Mouse (Mus musculus): Measurements from ENCODE around the gene Rtn4ip1.
A peak's percentile ranks its signal among the peaks of the same experiment; 100 is the strongest.
"Not testable (repeated sequence)": the region's sequence is repeated elsewhere in the genome, so short reads cannot be mapped to it uniquely, and the experiment has no call there.

Rtn4ip1 gene

DNA sequence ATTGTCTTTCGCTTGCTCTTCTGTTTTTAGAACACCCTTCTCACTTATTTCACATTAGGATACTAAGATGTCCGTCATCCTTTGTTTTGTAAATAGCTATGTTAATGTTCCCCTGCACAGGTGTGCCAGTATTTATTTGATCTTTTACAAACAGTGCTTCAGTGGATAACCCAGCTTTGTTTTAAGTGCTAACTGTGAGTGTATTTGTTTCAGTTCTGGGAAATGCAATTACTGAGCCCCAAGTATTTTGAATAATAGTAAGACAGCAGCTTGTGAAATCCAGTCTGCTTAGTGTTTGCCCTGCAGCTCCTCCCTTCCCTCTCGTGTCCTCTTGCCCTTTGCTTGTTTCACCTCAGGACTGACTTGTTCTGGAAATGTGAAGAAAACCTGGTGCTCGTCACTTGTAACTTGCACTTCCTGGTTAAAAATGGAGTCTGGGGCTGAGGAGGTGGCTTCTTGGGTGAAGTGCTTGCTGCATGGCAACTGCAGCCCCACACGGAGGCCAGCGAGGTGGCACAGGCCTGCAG lies 37.6 kb downstream of the Rtn4ip1 start:
- no peak for DNase-seq

DNA sequence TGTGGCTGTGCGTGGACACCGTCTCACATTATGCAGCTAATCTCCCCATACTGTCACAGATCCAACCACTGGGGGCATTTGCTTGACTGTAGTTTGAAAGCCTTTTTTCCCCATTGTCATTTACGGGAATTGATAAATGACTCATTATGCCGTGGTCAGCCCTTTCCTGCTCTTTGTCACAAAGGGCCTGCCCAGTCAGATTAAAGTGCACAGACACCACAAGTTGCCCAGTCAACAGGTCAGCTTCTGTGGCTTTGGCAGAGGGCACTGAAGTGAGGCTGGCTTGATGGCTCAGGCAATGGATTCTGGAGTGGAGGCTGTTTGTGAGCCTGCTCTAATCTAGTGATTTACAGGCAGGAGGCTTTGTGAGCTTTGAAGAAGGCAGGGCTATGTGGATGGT lies 42.1 kb downstream of the Rtn4ip1 start:
- DNase-seq: no peak

DNA sequence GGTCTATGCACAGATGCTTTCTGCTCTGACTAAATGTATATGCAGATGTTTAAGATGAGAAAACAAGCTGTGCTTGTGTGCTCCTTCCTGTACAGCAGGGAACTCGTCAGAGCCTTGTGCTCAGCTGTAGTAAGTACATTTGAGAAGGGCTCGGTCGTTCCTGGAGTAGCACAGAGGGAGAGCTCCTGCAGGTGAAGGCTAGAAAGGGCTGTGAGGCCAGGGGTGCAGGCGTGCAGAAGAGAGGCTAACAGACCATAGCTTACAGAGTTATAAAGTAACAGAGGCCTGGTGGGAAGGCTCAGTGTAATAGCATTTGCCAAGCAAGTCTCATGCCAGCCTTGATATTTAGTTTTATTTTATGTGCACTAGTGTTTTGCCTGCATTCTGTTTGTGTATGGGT lies 43.8 kb downstream of the Rtn4ip1 start:
- no peak for DNase-seq

DNA sequence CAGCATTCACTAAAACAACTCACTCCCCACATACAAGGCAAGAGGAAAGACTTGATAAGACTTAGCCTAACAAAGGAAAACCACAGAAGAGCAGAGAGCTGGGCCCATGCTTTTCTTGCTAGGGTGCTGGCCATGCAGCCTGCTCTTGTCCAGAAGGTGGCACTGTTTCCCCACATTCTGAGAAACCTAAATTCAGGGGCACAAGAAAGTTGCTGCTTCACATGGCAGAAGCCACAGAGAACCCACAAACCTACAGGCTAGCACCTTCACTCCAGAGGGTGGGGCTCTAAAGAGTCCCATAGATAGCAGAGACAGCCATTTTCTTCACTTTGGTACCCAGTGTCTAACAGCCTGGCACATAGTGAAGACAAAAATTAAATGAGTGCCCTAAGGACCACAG lies 52.3 kb downstream of the Rtn4ip1 start:
- DNase-seq: peak; percentile 7

DNA sequence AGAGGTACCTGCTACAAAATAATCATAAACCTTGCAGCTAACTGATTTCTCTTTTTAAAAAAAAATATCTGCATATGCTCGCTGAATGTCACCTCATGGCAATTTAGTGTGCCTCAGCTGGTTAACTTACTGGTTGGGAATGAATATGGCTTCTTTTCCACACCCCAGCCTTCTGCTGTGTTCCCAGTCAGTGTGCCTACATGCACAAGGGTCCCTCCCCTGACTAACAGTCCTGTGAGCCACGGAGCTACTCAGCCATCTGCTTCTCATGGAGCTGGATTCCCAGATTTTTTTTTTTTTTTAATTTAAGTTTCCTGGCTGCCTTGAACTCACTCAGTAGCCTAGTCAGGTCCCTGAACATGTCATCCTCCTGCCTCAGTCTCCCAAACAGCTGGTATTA lies 63.3 kb downstream of the Rtn4ip1 start:
- DNase-seq: no peak

DNA sequence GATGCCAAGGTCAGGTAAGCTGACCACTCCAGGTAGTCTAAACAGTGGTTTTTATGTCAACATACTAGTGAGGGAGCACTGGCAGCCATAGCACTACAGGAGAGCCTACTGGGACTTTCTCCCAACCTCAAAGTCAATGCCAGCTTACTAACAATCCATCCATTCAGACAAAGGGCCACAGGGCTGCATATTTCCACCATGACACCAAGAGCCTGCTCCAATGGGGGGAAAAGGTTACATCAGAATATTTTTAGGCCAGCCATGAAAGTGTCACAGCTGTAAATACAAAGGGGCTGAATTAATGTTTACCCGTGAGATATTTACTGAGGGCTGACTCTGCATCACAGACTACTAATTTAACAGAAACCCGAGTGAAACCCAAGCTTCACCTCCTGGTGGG lies 71.6 kb downstream of the Rtn4ip1 start:
- DNase-seq: no peak

DNA sequence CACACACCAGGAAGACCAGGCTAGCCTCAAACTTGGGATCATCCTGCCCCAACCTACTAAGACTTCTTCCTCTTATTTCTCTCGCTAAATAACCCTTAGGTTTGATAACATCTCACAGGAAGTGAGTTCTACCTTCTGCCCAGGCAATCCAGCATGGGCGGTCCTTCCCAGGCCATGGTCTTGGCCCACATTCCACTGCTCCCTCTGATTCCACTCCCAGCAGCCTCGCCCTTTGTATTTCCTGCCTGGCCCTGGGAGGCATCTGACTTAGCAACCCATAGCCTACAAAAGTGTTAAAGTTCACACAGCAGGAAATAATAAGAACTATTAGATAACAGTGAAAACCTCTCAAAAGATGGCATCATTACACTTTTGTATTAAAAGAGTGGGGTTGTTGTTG lies 75.7 kb downstream of the Rtn4ip1 start:
- no peak for DNase-seq

DNA sequence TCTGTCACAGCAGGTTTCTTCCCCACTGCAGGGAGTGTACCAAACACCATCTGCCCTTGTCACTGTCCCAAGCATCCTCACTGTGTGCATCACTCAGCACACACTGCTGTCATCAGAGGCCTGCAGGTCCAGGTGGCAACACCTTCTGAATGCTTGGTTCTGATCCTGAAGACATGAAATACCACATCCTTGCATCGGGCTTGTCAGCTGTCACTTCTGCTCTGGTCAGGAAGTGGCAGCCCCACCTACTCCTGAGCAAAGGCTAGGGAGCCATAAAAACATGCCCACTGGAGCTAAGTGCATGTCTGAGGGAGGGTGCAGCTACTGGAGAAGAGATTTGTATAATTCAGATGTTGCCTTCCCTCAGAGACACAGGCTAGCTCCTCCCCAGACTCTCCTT lies 78.5 kb downstream of the Rtn4ip1 start:
- DNase-seq: no peak

DNA sequence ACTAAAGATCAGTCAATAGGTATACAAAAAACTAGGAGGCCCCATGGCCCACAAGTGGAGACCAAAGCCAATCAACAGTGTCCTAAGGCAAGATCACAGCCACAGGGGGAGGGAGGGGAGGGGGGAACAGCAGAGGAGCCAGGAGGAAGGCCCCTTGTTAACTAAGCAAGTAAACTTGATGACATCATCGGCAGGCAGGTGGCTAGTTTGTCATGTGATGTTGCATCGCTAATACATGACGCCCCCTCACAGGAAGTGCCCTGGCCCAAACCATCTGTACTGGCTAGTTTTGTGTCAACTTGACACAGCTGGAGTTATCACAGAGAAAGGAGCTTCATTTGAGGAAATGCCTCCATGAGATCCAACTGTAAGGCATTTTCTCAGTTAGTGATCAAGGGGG lies 79.1 kb downstream of the Rtn4ip1 start:
- not testable (repeated sequence) for DNase-seq

DNA sequence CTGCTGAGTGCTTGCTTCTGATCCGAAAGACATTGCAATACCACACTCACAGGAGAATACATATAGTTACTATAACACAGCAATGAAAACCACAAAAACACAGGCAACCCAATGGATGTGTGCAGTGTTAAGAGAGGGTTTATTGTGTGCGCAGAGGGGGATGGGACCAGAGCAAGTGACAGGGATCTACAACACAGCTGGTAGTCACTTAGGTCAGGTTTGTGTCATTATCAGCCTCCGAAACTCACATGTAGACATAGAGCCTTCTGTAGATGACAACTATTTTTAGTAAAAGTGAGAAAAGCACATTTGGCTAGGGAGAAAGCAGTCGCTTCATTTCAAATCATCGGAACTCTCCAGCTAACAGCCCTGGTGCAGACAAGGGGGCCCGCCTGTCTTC lies 80.9 kb downstream of the Rtn4ip1 start:
- no peak for DNase-seq

DNA sequence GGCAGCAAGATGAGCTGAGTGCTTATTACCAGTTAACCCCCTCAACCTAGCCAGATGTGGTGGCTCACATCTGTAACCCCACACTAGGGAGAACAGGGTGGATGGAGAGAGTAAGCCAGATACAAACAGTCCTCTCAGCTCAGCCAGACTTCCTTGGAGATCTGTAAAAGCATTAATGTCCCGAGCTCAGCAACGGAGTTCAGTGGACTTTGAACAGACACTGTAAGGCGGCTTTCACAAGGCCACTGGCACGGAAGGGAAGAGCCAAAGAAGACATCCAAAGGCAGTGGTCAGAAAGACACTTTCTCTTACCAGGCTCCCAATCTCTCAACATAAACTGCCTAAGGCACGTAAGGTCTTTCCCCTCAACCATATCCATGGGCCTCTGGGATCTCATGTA lies 81.6 kb downstream of the Rtn4ip1 start:
- DNase-seq: no peak

DNA sequence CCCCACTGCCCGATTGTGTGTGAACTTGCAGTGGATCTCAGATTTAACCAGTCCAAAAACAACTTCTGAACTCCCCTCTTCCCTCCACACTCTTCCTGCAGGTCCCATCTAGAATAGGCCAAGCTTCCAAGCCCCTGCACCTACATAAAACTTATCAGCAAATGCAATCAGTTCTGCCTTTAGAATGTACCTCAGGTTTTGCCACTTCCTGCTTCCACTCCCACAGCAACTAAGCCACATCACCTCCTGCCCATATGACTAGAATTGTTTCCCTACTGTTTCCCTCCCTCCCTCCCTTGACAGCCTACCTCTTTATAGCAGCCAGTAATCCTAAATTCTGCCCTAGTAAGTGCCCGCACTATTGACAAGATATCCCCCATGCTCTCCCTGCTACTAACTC lies 82.3 kb downstream of the Rtn4ip1 start:
- no peak for DNase-seq

DNA sequence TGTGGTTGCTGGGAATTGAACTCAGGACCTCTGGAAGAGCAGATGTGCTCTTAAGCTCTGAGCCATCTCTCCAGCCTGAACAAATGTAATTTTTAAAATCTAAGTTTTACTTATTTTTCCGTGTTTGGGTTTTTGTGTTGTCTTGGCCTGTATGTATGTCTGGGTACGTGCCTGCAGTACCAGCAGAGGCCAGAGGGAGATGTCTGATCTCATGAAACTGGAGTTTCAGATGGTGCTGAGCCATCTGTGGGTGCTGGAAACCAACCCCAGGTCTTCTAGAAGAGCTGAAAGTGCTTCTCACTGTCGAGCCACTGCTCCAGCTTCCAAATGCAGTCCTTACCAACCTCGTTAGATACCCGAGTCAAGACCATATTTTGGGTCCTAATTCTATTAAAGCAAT lies 89.7 kb downstream of the Rtn4ip1 start:
- no peak for DNase-seq

DNA sequence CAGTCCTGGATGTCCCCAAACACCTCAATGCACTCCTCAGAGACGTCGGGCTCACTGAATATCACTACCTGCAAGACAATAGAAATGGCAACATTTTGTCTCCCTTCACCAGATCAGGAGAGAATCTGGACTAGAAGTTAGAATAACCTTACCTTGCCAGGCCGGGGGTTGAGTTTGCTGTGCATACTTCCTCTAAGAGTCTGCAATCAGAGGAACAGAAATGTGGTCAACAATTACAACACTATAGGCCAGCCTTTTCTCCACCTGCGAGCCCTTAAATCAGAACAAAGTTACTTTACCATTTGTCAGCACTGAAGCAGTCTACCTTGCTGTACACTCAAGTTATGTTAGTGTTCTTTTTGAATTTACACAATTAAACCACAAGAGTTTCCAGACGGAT lies 90.9 kb downstream of the Rtn4ip1 start:
- no peak for DNase-seq

DNA sequence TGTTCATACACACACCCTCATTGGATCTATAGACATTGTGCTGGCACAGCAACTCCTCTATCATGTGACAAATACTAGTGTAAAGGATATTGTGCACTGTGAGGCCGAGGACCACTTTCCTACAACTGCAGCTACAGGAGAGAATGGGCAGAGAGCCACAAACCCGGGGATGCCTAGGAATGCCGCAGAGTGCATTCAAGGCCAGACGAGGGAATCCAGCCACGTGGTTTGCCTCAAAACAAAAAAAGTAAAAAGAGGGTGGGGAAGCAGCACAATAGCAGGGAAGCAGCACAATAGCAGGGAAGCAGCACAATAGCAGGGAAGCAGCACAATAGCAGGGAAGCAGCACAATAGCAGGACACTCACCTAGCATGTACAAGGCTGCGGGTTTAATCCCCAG lies 91.6 kb downstream of the Rtn4ip1 start:
- DNase-seq: no peak

DNA sequence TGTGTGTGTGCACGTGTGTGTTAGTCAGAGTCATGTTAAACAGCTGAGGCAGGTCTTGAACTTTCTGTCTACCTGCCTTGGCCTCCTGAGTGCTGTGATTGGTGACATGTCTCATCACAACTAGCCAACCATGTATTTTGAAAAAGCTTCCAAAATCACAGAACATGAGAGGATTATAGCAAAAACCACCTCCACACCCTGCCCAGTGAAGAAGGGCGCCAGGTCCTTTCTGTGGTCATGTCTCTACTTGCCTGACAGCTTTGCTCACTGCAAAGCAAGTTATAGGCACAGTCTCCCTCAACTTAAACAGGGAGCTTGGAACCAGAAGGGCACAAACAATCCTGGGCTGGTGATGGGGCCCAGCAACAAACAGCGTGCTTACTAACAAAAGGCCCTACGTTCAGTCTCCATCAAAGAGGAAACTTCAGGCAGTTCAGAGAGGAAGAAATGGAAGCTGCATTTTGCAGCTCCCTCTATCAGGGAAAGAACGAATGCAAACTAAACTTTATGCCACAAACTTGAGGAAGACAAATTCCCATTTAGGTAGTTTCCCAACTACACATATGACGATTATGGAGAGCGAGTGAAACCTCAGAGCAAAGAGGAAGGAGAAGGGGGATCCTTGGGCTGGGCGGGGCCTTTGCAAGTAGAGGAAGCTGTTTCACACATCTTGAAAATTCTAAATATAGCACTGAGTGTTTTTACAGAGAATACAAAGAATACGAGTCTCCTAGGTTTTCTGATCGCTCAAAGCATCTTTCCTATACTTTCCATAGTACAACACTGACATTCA lies 94.4 kb downstream of the Rtn4ip1 start:
- DNase-seq: no peak

DNA sequence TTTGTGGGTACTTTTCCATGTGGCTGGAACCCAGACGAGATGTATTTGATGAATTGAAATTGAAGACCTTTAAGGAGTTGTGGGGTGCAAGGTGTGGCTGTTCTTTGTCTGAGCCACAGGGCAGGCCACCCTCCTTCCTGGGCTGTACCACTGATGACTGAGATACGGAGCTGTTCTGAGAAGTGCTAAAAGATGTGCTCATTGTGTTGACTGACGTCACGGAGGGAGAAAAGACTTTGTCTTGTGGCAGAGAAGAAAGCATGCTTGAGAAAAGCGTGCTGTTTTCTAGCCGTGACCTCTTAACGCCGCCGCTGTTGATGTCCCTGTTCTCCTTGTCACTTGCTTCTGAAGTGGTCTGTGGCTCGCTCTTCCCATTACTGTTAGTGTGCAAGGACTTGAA lies 95.7 kb downstream of the Rtn4ip1 start:
- DNase-seq: no peak

DNA sequence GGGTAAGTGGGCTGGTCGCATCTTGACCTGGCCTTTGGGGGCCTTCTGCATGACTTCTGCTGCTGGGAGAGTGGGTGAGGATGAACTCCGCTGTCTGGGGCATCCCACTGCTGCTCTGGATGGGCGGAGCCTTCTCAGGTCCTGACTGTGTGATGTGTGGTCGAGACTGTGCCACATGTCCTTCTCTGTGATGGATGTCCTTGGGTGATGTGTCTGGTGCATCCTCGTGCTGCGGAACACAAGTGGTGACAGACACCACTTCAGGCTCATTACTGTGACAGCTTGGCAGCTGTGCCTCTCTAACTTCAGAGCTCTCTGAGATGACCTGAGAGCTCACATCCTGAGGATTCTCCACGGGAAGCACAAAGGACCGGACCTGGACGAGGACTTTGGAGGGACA lies 96.4 kb downstream of the Rtn4ip1 start:
- DNase-seq: no peak

DNA sequence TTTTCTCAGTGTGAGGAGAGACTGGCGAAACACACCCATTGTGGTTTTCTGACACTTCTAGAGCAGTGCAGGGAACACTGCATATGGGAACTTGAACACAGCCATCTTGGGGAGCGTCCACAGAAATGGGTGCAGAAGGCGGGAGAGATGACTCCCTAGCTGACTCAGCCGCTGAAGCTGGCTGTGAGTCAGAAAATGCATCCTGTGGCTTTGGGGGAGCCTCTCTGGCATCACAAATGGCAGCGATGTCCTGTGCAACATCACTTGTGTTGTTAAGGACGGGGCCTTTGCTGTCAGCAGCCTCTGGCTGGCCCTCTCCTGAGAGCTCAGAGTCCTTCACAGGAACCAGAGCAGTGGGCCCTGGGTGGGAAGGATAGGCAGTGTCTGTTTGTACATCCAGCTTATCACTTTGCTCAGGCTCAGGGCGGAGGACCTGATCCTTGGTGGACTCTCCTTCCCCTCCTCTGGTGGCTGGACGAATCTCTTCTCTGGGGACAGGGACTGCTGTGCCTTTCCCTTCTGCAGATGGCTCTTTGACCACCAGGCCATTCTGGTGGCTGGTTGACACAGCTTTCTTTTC lies 97.0 kb downstream of the Rtn4ip1 start:
- no peak for DNase-seq

DNA sequence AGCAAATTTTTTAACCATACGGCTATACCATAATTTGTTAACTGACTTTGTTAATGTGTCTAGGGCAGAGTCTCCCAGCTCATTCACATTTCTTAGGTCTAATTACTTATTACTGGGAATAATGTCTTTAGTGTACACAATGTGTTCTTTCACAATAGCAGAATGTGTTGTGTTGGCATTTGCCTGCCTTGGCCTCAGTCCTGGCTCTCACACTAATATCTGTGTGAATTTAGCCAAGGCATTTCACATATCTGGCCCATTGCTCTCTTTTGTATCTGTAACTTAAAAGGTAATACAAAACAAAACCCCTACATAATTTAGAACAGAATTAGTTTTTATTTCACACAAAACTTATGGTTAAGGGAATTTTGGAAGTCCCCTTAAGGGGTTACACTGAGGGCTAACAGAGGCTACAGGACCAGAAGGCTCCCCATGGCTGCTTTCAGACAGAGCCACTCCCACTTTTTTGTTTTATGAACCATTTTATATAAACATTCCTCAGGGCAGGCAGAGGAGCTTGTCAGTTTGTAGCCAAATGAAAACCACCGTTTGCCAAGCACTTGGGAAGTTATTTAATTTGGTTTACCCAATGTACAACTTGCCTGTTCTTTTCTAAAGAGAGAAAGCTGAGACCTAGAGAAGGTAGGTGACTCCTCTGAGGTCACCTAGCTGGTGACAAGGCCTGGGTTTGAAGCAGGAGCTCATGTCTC lies 98.7 kb downstream of the Rtn4ip1 start:
- no peak for DNase-seq

DNA sequence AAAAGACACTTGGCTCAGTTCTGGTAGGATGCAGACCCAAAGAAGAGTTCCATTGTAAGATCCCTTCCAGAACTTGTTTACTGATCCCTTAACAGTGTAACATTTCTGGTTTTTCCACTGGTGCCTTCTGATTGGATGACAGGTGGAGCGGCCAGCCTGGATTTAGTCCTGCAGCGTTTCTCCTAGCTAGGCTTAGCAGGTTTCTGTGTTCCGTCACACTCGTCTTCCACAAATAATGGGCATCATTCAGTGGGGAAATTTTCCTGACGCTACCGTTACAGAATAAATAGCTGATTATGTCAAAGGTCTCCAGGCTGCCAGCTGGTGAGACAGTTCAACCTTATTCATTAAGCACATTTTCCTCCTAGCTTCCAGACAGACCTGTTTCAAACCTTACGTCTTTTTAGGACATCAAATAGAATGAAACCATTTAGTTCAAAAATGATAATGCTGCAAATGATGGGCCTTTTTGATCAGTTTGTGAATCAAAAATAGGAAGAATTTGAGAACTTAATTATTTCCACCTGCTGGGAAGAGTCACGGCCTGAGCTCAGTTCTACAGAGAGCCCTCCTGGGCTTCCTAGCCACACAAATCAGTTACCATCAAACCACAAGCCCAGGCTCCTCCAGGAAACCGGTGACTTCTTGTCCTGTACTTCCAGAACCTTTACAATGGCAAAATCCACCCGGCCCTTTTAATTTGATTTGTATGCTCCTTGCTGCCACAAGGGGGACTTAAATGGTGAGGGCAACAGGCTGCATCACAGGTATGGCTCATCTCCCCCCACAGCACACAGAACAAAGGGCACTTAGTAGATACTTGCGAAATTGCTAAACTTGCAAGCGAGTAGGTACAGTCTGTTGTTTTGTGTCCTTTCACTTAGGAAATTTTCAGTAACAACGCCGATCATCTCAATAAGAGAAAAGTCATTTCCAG lies 100.7 kb downstream of the Rtn4ip1 start:
- no peak for DNase-seq

DNA sequence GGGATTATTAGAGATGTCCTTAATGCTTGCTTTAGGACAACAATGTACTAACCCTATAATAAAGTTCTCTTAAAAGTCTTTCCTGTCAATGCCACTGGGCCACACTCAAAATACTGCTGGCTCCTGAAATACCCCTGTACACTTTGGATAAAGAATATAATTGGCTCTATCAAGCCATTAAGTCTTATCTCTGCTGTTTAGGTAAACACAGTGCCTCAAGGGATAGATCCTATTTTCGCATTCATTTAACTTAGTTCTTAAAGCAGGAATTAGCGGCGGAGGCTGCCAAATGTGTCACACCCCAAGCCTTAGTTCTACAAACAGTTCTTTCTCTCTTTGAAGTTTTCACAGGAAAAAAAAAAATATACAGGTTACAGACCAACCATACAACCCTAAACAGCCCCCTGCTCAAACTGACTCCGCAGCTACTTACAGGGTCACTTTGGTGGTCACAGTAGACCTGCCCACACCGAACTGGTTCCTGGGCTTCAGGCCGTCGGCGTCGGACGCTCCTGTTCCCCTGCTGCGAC lies 101.5 kb downstream of the Rtn4ip1 start:
- no peak for DNase-seq
